Mouse (Mus musculus): ENCODE measurements around the gene Eno3.

- TF ChIP-seq CTCF (IDR thresholded peaks at IDR 0.05; ENCODE audit: control insufficient read depth, insufficient read depth, insufficient replicate concordance, low read depth, low read length) (no peak), POLR2A (IDR thresholded peaks at IDR 0.05; ENCODE audit: control insufficient read depth, low read depth, low read length) (no peak)
Measured at GRCm38 (mm10) chr11:70626877-70627276, 30.1 kb upstream of the Eno3 start.

All from testis, adult 2 months (tissue).